Mouse (Mus musculus) ES-E14 (cell line): ENCODE measurements at regions not wholly inside any gene's neighbourhood (a gene's known extent, or its start where the extent isn't known, plus 50 kb on each side); places are given as distances from the start of the nearest gene placed in this dataset.

ENCODE experiments used
- DNase-seq: peaks from one replicate; pipeline ENCODE4 v3.0.0-alpha.2; 2013; ENCODE audit warnings: low read depth, low spot score
- H3K27ac ChIP-seq: 2 replicates; pipeline ENCODE4 v1.5.1; 2012; ENCODE audit warnings: low read depth, mild to moderate bottlenecking, low read length, moderate library complexity, mixed read lengths; ENCODE audit not compliant: poor library complexity, insufficient read depth, severe bottlenecking
- H3K36me3 ChIP-seq: 2 replicates; pipeline ENCODE4 v1.6.1; 2012; ENCODE audit warnings: mild to moderate bottlenecking, low read length, moderate library complexity, mixed read lengths; ENCODE audit not compliant: control insufficient read depth, poor library complexity, insufficient read depth, severe bottlenecking
- H3K4me1 ChIP-seq, 2 experiments: fragments of 150-350 bp in 1 of 2; sonication (generic) in 1 of 2; 2 replicates each; pipeline ENCODE4 v1.6.1; 2012; ENCODE audit warnings: low read length in 2 of 2, mild to moderate bottlenecking in 1 of 2, mixed read lengths in 1 of 2; ENCODE audit not compliant: control insufficient read depth in 2 of 2, insufficient read depth in 2 of 2, poor library complexity in 1 of 2
- H3K4me3 ChIP-seq, 2 experiments: fragments of 150-350 bp in 1 of 2; sonication (generic) in 1 of 2; 2 replicates each; pipeline ENCODE4 v1.5.1; 2012; ENCODE audit warnings: low read length in 2 of 2, low read depth in 1 of 2, mild to moderate bottlenecking in 1 of 2, mixed read lengths in 1 of 2; ENCODE audit not compliant: insufficient read depth in 1 of 2, poor library complexity in 1 of 2, severe bottlenecking in 1 of 2
- H3K9ac ChIP-seq: 2 replicates; pipeline ENCODE4 v1.6.1; 2012; ENCODE audit warnings: low read depth, mild to moderate bottlenecking, low read length, mixed read lengths; ENCODE audit not compliant: poor library complexity, insufficient read depth, severe bottlenecking
- H3K9me3 ChIP-seq: fragments of 150-350 bp; sonication (generic); 2 replicates; pipeline ENCODE4 v1.6.1; 2012; ENCODE audit warnings: low read depth, mild to moderate bottlenecking, low read length; ENCODE audit not compliant: control insufficient read depth, insufficient read depth
- CHD2 ChIP-seq: IDR thresholded peaks from 2 replicates; pipeline ENCODE4 v1.6.1; 2014; ENCODE audit warnings: mild to moderate bottlenecking, low read depth, low read length, inconsistent platforms
- HCFC1 ChIP-seq: IDR thresholded peaks from 2 replicates; pipeline ENCODE4 v1.6.1; 2012; ENCODE audit warnings: low read length, inconsistent platforms, borderline replicate concordance; ENCODE audit not compliant: insufficient read depth
- MAFK ChIP-seq: IDR thresholded peaks from 2 replicates; pipeline ENCODE4 v1.6.1; 2014; ENCODE audit warnings: mild to moderate bottlenecking, low read depth, low read length, inconsistent platforms; ENCODE audit not compliant: insufficient read depth
- ZC3H11A ChIP-seq: IDR thresholded peaks from 2 replicates; pipeline ENCODE4 v1.6.1; 2012; ENCODE audit warnings: low read depth, mild to moderate bottlenecking, inconsistent platforms, low read length, borderline replicate concordance
- ZNF384 ChIP-seq: IDR thresholded peaks from 2 replicates; pipeline ENCODE4 v1.6.1; 2012; ENCODE audit warnings: low read depth, low read length, inconsistent platforms
- in situ Hi-C, 2 experiments: fragments of 600-800 bp; cut with MboI; formaldehyde crosslinking; loops; one replicate each; pipeline ENCODE4 v1.15.1; 2025; ENCODE audit warnings: low sequenced_read_pairs in 2 of 2, inconsistent platforms in 1 of 2; ENCODE audit not compliant: unreplicated experiment in 2 of 2

GRCm38 (mm10) chr1:128695936-128696335 lies 103.8 kb upstream of the Cxcr4 start:
- Histone ChIP-seq H3K4me3 (no peak overlapping the region), H3K9me3 (peaks cover 7% of the 10 kb centered on the region), H3K27ac (no peak overlapping the region), H3K9ac (no peak overlapping the region), H3K36me3 (no peaks in the 10 kb centered on the region), H3K4me1 (no peaks in the 10 kb centered on the region)
- in situ Hi-C loops, result no loop called here
- TF ChIP-seq CHD2 (no peak), HCFC1 (no peak), ZNF384 (no peak), ZC3H11A (no peak), MAFK (no peak)
- DNase-seq, result no peak

GRCm38 (mm10) chr1:128692799-128693198 lies 100.7 kb upstream of the Cxcr4 start:
- H3K4me3 ChIP-seq, result no peak overlapping the region
- peaks cover 7% of the 10 kb centered on the region for H3K9me3 ChIP-seq
- H3K36me3 ChIP-seq, result no peaks in the 10 kb centered on the region
- in situ Hi-C loops, result no loop called here
- no peaks in the 10 kb centered on the region for H3K4me1 ChIP-seq
- no peak overlapping the region for H3K27ac ChIP-seq
- H3K9ac ChIP-seq, result no peak overlapping the region
- DNase-seq, result no peak
- no peak for TF ChIP-seq ZC3H11A
- no peak for TF ChIP-seq ZNF384
- no peak for TF ChIP-seq CHD2

GRCm38 (mm10) chr1:128692313-128692712 lies 100.2 kb upstream of the Cxcr4 start:
- DNase-seq, result no peak
- in situ Hi-C loops, result no loop called here
- Histone ChIP-seq H3K9ac (no peak overlapping the region), H3K9me3 (peaks cover 4% of the 10 kb centered on the region; the same call in 1 of the 2 replicates), H3K27ac (no peak overlapping the region), H3K4me3 (no peak overlapping the region), H3K36me3 (no peaks in the 10 kb centered on the region), H3K4me1 (no peaks in the 10 kb centered on the region)
- TF ChIP-seq MAFK (no peak), ZNF384 (no peak), CHD2 (no peak), ZC3H11A (no peak)

DNA sequence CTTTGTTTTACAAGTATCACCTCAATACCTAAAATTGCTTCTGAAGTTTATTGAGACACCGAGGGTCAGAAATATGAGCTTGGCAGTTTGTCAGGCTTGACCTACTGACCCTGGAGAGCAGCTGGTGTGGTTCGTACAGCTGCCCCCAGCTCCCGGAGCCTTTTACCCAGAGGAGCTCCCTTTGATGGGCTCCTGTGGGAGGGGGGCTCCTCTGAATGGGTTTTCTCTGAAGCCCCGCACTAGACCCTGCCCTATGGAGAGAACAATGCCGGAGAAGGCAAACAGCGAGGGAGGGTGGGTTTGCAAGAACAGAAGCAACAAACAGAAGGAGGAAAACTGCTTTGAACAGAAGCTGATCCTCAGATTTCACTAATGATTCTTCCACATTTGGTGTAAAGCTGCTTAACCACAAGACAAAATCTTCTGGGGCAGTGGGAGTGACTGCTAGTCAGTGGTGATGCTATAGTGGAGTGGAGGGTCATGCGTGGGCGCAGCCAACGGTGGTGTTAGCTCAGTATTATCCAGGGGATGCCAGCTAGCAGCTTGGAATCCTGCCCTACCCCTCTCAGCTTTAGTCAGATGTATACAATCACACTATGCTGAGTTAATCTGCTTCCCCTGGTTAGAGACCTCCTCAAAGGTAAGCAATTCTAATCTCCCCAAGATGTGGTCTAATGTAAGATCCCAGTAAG lies 95.3 kb upstream of the Cxcr4 start:
- DNase-seq, result no peak
- TF ChIP-seq ZNF384, result no peak
- TF ChIP-seq CHD2, result no peak
- no peak for TF ChIP-seq MAFK
- no peak for TF ChIP-seq HCFC1
- no peak for TF ChIP-seq ZC3H11A
- in situ Hi-C loops, result no loop called here
- Histone ChIP-seq H3K4me1 (no peaks in the 10 kb centered on the region), H3K9me3 (no peaks in the 10 kb centered on the region), H3K36me3 (no peaks in the 10 kb centered on the region), H3K9ac (no peak overlapping the region), H3K27ac (no peak overlapping the region), H3K4me3 (no peak overlapping the region)

- in situ Hi-C loops, result no loop called here
- H3K4me3 ChIP-seq, result no peak overlapping the region
- no peaks in the 10 kb centered on the region for H3K36me3 ChIP-seq
- H3K9me3 ChIP-seq, result no peaks in the 10 kb centered on the region
- TF ChIP-seq MAFK (no peak), ZNF384 (no peak), HCFC1 (no peak), ZC3H11A (no peak), CHD2 (no peak)
- no peak overlapping the region for H3K27ac ChIP-seq
- H3K4me1 ChIP-seq, result no peaks in the 10 kb centered on the region
- H3K9ac ChIP-seq, result no peak overlapping the region
- no peak for DNase-seq
Observed at GRCm38 (mm10) chr1:128685467-128686137, 93.5 kb upstream of the Cxcr4 start.
